Mouse (Mus musculus) ES-E14 (cell line): Measurements from ENCODE around the gene Pak6.

Experiments used
- CHD2 ChIP-seq: IDR thresholded peaks from 2 replicates; pipeline ENCODE4 v1.6.1; 2014; ENCODE audit warnings: mild to moderate bottlenecking, low read depth, low read length, inconsistent platforms
- HCFC1 ChIP-seq: IDR thresholded peaks from 2 replicates; pipeline ENCODE4 v1.6.1; 2012; ENCODE audit warnings: low read length, inconsistent platforms, borderline replicate concordance; ENCODE audit not compliant: insufficient read depth

- TF ChIP-seq HCFC1: no peak
- TF ChIP-seq CHD2: no peak
Observed at GRCm38 (mm10) chr2:118671728-118672127, 8.6 kb downstream of the Pak6 start.
